Mouse (Mus musculus) stomach, embryonic 16.5 days (tissue): ENCODE results near the gene Ear14. TPM values are rescaled to one million over a fixed set of nuclear protein-coding genes. Genes with fewer than 3 reads are reported as not detected.
A peak's percentile ranks its signal among the peaks of the same experiment; 100 is the strongest.
"Not testable (repeated sequence)": the region's sequence is repeated elsewhere in the genome, so short reads cannot be mapped to it uniquely, and the experiment has no call there.

Experiments used
- ATAC-seq: fragments of 200-750 bp; cut with Nextera tagmentation; 2 replicates; pipeline ENCODE4 v1.8.0; 2017; ENCODE audit warnings: moderate number of reproducible peaks, moderate TSS enrichment; ENCODE audit not compliant: insufficient read depth, low FRiP score
- H3K27ac ChIP-seq: fragments of 300-500 bp; sonication (generic); 2 replicates; pipeline ENCODE4 v1.5.1; 2014; ENCODE audit warnings: low read length
- H3K27me3 ChIP-seq: fragments of 300-500 bp; sonication (generic); 2 replicates; pipeline ENCODE4 v1.6.1; 2014; ENCODE audit warnings: low read length, control low read depth, mixed read lengths; ENCODE audit not compliant: control insufficient read depth, insufficient read depth
- H3K36me3 ChIP-seq: fragments of 300-500 bp; sonication (generic); 2 replicates; pipeline ENCODE4 v1.6.1; 2014; ENCODE audit warnings: low read length; ENCODE audit not compliant: control insufficient read depth, insufficient read depth
- H3K4me1 ChIP-seq: fragments of 300-500 bp; sonication (generic); 2 replicates; pipeline ENCODE4 v1.6.1; 2014; ENCODE audit warnings: low read length, control low read depth, mixed read lengths; ENCODE audit not compliant: control insufficient read depth, insufficient read depth
- H3K4me2 ChIP-seq: fragments of 300-500 bp; sonication (generic); 2 replicates; pipeline ENCODE4 v1.6.1; 2014; ENCODE audit warnings: low read depth, low read length, mixed read lengths
- H3K4me3 ChIP-seq: fragments of 300-500 bp; sonication (generic); replicated peaks from 2 replicates; pipeline ENCODE4 v1.5.1; 2014; ENCODE audit warnings: mild to moderate bottlenecking, low read length
- H3K9ac ChIP-seq: fragments of 300-500 bp; sonication (generic); 2 replicates; pipeline ENCODE4 v1.6.1; 2014; ENCODE audit warnings: low read length
- H3K9me3 ChIP-seq: fragments of 300-500 bp; sonication (generic); replicated peaks from 2 replicates; pipeline ENCODE4 v1.6.1; 2016; ENCODE audit warnings: low read length, control low read depth; ENCODE audit not compliant: control insufficient read depth
- WGBS: fragments of 180-500 bp; shearing (Covaris S2); extraction: QIAGEN DNeasy Blood & Tissue Kit; methylation state at CpG from one replicate; pipeline ENCODE4 v1.1.7; 2014; 5-methylcytosine and 5-hydroxymethylcytosine counted together
- polyA plus RNA-seq: library from polyadenylated mRNA; unstranded; fragments of >200 nt; fragmentation: Nextera tagmentation; extraction: Ambion mirVana; gene quantifications from 2 replicates; pipeline ENCODE4 v1.2.1, GENCODE M21; 2015

The Ear14 gene
- polyA plus RNA-seq, 1 experiment from 2014 or later, result not detected

DNA sequence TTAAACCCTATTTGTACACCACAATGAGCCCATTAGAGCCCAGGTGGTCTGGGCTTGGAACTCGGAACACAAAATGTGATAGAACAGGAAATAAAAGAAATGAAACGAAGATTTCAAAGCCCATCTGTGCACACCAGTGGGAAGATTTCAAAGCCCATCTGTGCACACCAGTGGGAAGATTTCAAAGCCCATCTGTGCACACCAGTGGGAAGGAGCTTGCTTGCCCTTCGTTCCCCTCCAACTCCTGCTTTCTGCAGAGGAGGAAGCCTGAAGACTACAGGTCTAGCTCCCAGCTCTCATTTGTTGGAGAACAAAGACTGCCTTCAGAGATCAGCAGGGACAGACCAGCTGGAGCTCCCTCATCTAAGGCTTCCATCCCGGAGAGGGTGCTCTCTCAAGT, 30.2 kb upstream of the Ear14 start:
- H3K27me3 ChIP-seq, H3K4me1 ChIP-seq, H3K27ac ChIP-seq, H3K9ac ChIP-seq, H3K4me2 ChIP-seq, ATAC-seq, H3K36me3 ChIP-seq, H3K9me3 ChIP-seq, H3K4me3 ChIP-seq: not testable (repeated sequence)
- 57% methylated on average over 4 of the region's 4 CpGs for WGBS

GRCm38 (mm10) chr14:51173843-51174242, 29.3 kb upstream of the Ear14 start:
- 82% methylated on average over 4 of the region's 4 CpGs for WGBS
- no peaks in the 10 kb centered on the region for H3K36me3 ChIP-seq
- H3K4me2 ChIP-seq, result no peak overlapping the region
- no peaks in the 10 kb centered on the region for H3K9me3 ChIP-seq
- ATAC-seq, result no peak
- H3K27ac ChIP-seq, result no peak overlapping the region
- no peak overlapping the region for H3K4me3 ChIP-seq
- H3K27me3 ChIP-seq, result no peaks in the 10 kb centered on the region
- no peak overlapping the region for H3K9ac ChIP-seq
- H3K4me1 ChIP-seq, result no peaks in the 10 kb centered on the region

GRCm38 (mm10) chr14:51181051-51181450, 22.1 kb upstream of the Ear14 start:
- H3K27ac ChIP-seq, H3K27me3 ChIP-seq, H3K9me3 ChIP-seq, H3K4me3 ChIP-seq, H3K9ac ChIP-seq, H3K4me1 ChIP-seq, H3K36me3 ChIP-seq, H3K4me2 ChIP-seq, ATAC-seq: not testable (repeated sequence)
- 74% methylated on average over 2 of the region's 2 CpGs for WGBS

DNA sequence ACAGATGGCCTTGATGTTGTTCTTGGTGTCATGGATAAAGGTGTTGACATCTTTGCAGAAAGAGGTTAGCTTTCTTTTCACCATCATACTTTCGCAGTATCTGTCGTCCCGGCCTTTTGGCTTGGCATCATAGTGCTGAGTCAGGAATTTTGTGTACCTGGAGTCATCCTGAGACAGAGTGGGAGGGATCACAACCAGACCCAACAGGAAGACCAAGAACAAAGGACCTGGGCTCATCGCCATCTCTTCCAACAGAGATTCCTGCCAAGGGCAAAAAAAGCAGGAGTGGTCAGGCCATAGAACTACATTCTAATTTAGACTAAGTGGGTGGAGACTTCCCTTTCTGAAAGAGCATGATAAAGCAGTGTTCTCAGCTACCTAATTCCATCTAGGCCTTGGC, 7.5 kb upstream of the Ear14 start:
- Histone ChIP-seq H3K4me1 (no peaks in the 10 kb centered on the region), H3K9ac (no peak overlapping the region), H3K4me3 (no peak overlapping the region), H3K27me3 (no peaks in the 10 kb centered on the region), H3K9me3 (no peaks in the 10 kb centered on the region), H3K4me2 (no peak overlapping the region), H3K27ac (no peak overlapping the region), H3K36me3 (no peaks in the 10 kb centered on the region)
- WGBS, result 83% methylated on average over 4 of the region's 4 CpGs
- ATAC-seq, result no peak

- Histone ChIP-seq H3K9ac (no peak within 1 kb of the TSS), H3K9me3 (no peaks in the 10 kb centered on the region), H3K4me3 (no peak within 1 kb of the TSS), H3K4me1 (no peaks in the 10 kb centered on the region), H3K36me3 (no peaks in the 10 kb centered on the region), H3K27ac (no peak within 1 kb of the TSS), H3K27me3 (no peaks in the 10 kb centered on the region), H3K4me2 (no peak within 1 kb of the TSS)
- 76% methylated on average over 5 of the region's 5 CpGs for WGBS
- ATAC-seq, result no peak
Observed at GRCm38 (mm10) chr14:51199098-51200023, 3.8 kb upstream of the Ear14 start, which contains the start of gene Ang2. Ang2 (minus strand) TSS chr14:51199148.

GRCm38 (mm10) chr14:51200054-51200453, 3.1 kb upstream of the Ear14 start:
- no peaks in the 10 kb centered on the region for H3K4me1 ChIP-seq
- H3K27me3 ChIP-seq, result no peaks in the 10 kb centered on the region
- no peak for ATAC-seq
- H3K9ac ChIP-seq, result no peak overlapping the region
- H3K4me2 ChIP-seq, result no peak overlapping the region
- no peaks in the 10 kb centered on the region for H3K36me3 ChIP-seq
- 92% methylated on average over 2 of the region's 2 CpGs for WGBS
- H3K27ac ChIP-seq, result no peak overlapping the region
- no peak overlapping the region for H3K4me3 ChIP-seq
- no peaks in the 10 kb centered on the region for H3K9me3 ChIP-seq

DNA sequence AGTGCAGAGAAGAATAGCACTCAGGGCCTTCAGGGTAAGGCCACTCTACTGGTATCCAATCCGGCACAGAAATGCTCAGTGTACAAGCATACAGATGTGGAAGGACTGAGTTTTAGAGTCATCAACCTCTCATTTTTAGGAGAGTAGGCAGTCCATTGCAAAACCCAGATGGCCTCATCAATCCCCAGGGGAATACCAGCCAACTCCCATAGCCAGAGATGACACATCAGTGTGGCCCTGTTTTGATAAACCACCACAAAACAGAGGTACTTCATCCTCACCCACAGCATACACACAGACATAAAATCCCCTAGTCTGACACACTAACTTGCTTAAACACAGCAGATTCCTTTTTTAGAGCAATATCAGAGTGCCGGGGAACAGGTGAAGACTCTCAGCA, 2.7 kb upstream of the Ear14 start:
- no peaks in the 10 kb centered on the region for H3K27me3 ChIP-seq
- H3K4me2 ChIP-seq, result no peak overlapping the region
- no peaks in the 10 kb centered on the region for H3K4me1 ChIP-seq
- 88% methylated on average over 2 of the region's 2 CpGs for WGBS
- no peak for ATAC-seq
- H3K9me3 ChIP-seq, result no peaks in the 10 kb centered on the region
- H3K9ac ChIP-seq, result no peak overlapping the region
- no peaks in the 10 kb centered on the region for H3K36me3 ChIP-seq
- H3K4me3 ChIP-seq, result no peak overlapping the region
- H3K27ac ChIP-seq, result no peak overlapping the region

DNA sequence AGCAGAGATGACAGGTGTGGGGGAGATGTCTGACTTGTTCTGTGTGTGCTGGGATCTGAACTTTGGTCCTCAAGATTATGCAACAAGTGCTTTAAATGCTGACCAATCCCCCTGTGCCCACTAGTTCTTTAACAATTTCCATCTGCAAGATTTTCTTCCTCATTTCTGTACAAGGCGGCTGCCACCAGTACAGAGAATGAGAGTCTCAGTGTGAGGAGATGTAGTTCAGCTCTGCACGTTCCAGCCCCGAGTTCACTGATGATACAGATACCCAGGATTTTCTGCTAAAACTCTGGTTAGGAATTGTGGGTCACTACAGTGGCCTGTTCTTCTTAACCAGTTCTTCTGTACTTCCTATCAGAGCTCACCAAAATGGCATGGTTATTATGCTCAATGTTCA, 16.9 kb downstream of the Ear14 start:
- H3K4me2 ChIP-seq, H3K9me3 ChIP-seq, H3K9ac ChIP-seq, H3K27ac ChIP-seq, H3K4me1 ChIP-seq, ATAC-seq, H3K4me3 ChIP-seq, H3K27me3 ChIP-seq, H3K36me3 ChIP-seq: not testable (repeated sequence)
- 83% methylated on average over 3 of the region's 3 CpGs for WGBS

DNA sequence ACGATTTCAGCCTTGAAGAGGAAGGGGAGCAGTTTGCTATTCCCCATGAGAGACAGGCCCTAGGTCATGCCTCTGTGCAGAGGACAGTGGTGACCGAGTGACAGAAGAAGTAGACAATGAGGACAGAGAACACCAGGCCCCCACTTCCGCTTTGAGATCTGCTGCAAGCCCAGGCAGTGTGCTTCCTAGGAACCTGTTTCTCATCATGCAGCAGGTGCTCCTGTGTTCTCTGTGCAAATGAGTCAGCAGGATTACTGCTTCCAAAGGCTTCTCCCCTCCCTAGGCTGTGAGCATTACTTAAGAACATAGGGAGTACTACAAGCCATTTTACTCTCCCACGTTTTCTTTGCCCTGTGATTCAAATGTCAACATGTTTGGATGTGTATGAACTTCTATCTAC, 26.5 kb downstream of the Ear14 start:
- H3K9me3 ChIP-seq, H3K4me3 ChIP-seq, H3K9ac ChIP-seq, H3K4me1 ChIP-seq, H3K27me3 ChIP-seq, H3K4me2 ChIP-seq, H3K36me3 ChIP-seq: not testable (repeated sequence)
- ATAC-seq, result peak; percentile 79
- peak overlapping the region; percentile 32; the same call in 1 of the 2 replicates for H3K27ac ChIP-seq
- WGBS, result 53% methylated on average over 4 of the region's 4 CpGs
